Mouse (Mus musculus) small intestine, adult 2 months (tissue): Measurements from ENCODE around the gene Rrp1b.

Experiments used
- CTCF ChIP-seq: fragments of 200-500 bp; IDR thresholded peaks from 2 replicates; pipeline ENCODE4 v1.5.1; 2012; ENCODE audit warnings: low read depth, mild to moderate bottlenecking, control low read depth, inconsistent platforms, low read length, moderate library complexity, mixed read lengths; ENCODE audit not compliant: insufficient replicate concordance, insufficient read length; ENCODE audit errors: extremely low read depth
- POLR2A ChIP-seq: fragments of 200-500 bp; IDR thresholded peaks from 2 replicates; pipeline ENCODE4 v1.6.1; 2012; ENCODE audit warnings: low read depth, mild to moderate bottlenecking, control low read depth, inconsistent platforms, low read length, moderate library complexity

GRCm38 (mm10) chr17:32040263-32040662 lies 4.4 kb downstream of the Rrp1b start:
- TF ChIP-seq POLR2A (no peak), CTCF (no peak)
